Mouse (Mus musculus): ENCODE data around the gene Fam124a.
"Not testable (repeated sequence)": the region's sequence is repeated elsewhere in the genome, so short reads cannot be mapped to it uniquely, and the experiment has no call there.

GRCm38 (mm10) chr14:62566821-62567220 is 11.3 kb downstream of the Fam124a start, which contains the start of gene Gm4131:
- TF ChIP-seq POLR2A (IDR thresholded peaks at IDR 0.05; ENCODE audit: low read depth, low read length); CTCF (IDR thresholded peaks at IDR 0.05; ENCODE audit: extremely low read depth, insufficient read length, insufficient replicate concordance, low read depth, low read length): not testable (repeated sequence)
